Mouse (Mus musculus): ENCODE data around the gene Olfr229. TPM values are rescaled to one million over a fixed set of nuclear protein-coding genes. Genes with fewer than 3 reads are reported as not detected.
"Not testable (repeated sequence)": the region's sequence is repeated elsewhere in the genome, so short reads cannot be mapped to it uniquely, and the experiment has no call there.

The Olfr229 gene
- polyA plus RNA-seq (2017; shearing (Covaris generic)) = not detected

- no peak for ATAC-seq
These were observed at the start of gene Olfr229 for GRCm38 (mm10) chr9:39907036-39907435. TSS of gene Olfr229 (plus strand) at chr9:39907336.

GRCm38 (mm10) chr9:39866122-39866521, 41.0 kb upstream of the Olfr229 start, which contains the start of gene Olfr972:
TSS of gene Olfr972 (plus strand) at chr9:39866422.
- ATAC-seq = no peak

DNA sequence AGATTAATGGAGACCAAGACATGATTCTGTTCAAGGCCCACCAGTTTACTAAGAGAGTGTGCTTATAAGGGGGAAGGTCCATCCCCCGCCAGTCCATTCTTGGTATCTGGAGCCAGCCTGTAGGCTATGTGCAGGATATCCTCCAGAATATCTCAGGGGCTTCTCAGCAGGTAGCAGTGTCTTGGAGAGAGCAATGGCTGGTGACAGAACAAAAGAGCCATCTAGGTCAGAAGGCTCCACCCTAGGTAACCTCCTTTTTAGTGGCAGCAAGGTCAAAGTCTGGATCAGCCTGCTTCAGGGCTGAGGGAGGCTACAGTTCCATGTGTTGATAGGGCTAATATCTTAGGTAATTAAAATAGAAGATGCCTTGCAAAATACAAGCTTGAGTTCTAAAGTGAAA, 35.1 kb upstream of the Olfr229 start:
- ATAC-seq = not testable (repeated sequence)

DNA sequence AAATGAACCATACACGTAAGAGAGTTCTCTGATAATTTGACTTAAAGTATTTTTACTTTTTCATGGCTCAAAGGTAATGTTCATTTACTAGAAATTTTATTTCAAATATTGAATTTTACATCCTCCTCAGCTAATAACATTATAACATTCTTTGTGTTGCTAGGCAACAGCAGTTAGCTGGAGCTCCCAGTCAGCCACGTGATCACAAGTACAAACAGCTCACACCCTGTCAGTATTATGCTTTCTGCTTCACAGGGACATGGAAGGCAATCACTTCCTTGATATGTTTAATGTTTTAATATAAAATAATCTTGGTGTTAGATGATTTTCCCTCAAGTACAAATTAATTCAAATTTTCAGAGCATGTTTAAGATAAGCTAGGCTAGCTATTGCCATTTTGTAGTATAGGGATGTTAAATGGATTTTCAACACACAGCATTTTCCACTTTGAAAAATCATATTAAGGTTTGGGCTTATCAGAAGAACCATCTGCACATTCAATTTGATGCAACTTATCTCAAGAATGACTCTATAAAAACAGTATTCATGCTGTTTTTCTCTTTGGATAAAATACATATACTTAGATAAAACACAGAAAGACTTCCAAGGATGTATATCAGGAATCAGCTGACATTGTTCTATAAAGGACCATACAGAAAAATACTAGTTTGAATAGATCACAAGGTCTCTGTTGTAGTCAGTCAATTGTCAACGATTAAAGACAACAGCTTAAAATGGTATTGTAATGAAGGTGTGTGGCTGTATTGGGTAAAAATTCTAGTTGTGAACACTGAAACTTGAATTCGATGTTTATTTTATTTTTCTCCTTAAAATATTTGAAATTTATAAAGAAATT, 29.4 kb upstream of the Olfr229 start:
- not testable (repeated sequence) for ATAC-seq

GRCm38 (mm10) chr9:39905106-39905505, 2.0 kb upstream of the Olfr229 start:
- no peak for ATAC-seq

GRCm38 (mm10) chr9:39909939-39910338, 2.8 kb downstream of the Olfr229 start:
- ATAC-seq = no peak

DNA sequence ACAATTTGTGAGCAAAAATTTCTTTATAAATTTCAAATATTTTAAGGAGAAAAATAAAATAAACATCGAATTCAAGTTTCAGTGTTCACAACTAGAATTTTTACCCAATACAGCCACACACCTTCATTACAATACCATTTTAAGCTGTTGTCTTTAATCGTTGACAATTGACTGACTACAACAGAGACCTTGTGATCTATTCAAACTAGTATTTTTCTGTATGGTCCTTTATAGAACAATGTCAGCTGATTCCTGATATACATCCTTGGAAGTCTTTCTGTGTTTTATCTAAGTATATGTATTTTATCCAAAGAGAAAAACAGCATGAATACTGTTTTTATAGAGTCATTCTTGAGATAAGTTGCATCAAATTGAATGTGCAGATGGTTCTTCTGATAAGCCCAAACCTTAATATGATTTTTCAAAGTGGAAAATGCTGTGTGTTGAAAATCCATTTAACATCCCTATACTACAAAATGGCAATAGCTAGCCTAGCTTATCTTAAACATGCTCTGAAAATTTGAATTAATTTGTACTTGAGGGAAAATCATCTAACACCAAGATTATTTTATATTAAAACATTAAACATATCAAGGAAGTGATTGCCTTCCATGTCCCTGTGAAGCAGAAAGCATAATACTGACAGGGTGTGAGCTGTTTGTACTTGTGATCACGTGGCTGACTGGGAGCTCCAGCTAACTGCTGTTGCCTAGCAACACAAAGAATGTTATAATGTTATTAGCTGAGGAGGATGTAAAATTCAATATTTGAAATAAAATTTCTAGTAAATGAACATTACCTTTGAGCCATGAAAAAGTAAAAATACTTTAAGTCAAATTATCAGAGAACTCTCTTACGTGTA, 21.1 kb downstream of the Olfr229 start:
- not testable (repeated sequence) for ATAC-seq

DNA sequence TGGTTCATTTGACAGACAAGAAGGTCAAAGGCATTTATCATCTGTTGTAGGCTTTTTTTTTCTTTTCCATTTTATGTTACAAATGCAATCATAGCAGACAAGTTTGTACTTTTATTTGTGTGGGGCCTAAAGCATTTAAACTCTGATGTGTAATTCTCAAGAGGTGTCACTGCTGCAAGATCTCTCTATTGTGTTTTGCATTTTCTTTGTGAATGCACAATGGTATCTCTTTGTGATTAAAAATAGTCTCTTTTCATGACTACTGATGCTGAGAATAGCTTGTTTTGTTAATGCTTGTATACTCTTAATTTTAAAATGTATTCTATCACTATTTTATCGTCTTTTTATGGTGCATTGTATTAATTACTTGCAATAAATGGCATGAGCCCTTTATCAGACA, 21.7 kb downstream of the Olfr229 start:
- not testable (repeated sequence) for ATAC-seq

- ATAC-seq = no peak
These were observed 30.1 kb downstream of the Olfr229 start, which contains the start of gene Olfr974 for GRCm38 (mm10) chr9:39937201-39937600. TSS of gene Olfr974 (plus strand) at chr9:39937501.

- ATAC-seq = no peak
These were observed 44.8 kb downstream of the Olfr229 start, which contains the start of gene Olfr975 for GRCm38 (mm10) chr9:39951946-39952345. TSS of gene Olfr975 (minus strand) at chr9:39952046.

GRCm38 (mm10) chr9:39961033-39961432, 53.9 kb downstream of the Olfr229 start, which contains the start of gene Olfr976:
TSS of gene Olfr976 (minus strand) at chr9:39961133.
- ATAC-seq = not testable (repeated sequence)

Other genes starting within 250 kb of the Olfr229 start
- gene Olfr963, start 240.1 kb upstream of the Olfr229 start, polyA plus RNA-seq (2017; shearing (Covaris generic)) = not detected
- under 1 TPM in 1 of 2 experiments, not detected in 1; 0.44 TPM for gene Olfr149, start 200.2 kb upstream of the Olfr229 start, polyA plus RNA-seq (2017; shearing (Covaris generic))
- gene Olfr965, start 196.0 kb upstream of the Olfr229 start, polyA plus RNA-seq (2017; shearing (Covaris generic)) = not detected
- not detected for gene Olfr150, start 176.4 kb upstream of the Olfr229 start, polyA plus RNA-seq (2017; shearing (Covaris generic))
- not detected for gene Olfr967, start 161.1 kb upstream of the Olfr229 start, polyA plus RNA-seq (2017; shearing (Covaris generic))
- gene Olfr968, start 124.1 kb upstream of the Olfr229 start, polyA plus RNA-seq (2017; shearing (Covaris generic)) = not detected
- not detected for gene Olfr969, start 116.4 kb upstream of the Olfr229 start, polyA plus RNA-seq (2017; shearing (Covaris generic))
- not detected for gene Olfr970, start 98.5 kb upstream of the Olfr229 start, polyA plus RNA-seq (2017; shearing (Covaris generic))
- gene Olfr971, start 70.5 kb upstream of the Olfr229 start, polyA plus RNA-seq (2017; shearing (Covaris generic)) = not detected
- gene Olfr972, start 40.9 kb upstream of the Olfr229 start, polyA plus RNA-seq (2017; shearing (Covaris generic)) = not detected
- gene Olfr974, start 30.2 kb downstream of the Olfr229 start, polyA plus RNA-seq (2017; shearing (Covaris generic)) = under 1 TPM in 1 of 2 experiments, not detected in 1; 0.24 TPM
- not detected for gene Olfr975, start 44.7 kb downstream of the Olfr229 start, polyA plus RNA-seq (2017; shearing (Covaris generic))
- not detected for gene Olfr976, start 53.8 kb downstream of the Olfr229 start, polyA plus RNA-seq (2017; shearing (Covaris generic))
- not detected for gene Olfr978, start 84.8 kb downstream of the Olfr229 start, polyA plus RNA-seq (2017; shearing (Covaris generic))
- gene Olfr979, start 96.1 kb downstream of the Olfr229 start, polyA plus RNA-seq (2017; shearing (Covaris generic)) = not detected
- not detected for gene Olfr980, start 102.2 kb downstream of the Olfr229 start, polyA plus RNA-seq (2017; shearing (Covaris generic))
- gene Olfr981, start 114.1 kb downstream of the Olfr229 start, polyA plus RNA-seq (2017; shearing (Covaris generic)) = not detected
- not detected for gene Olfr982, start 166.5 kb downstream of the Olfr229 start, polyA plus RNA-seq (2017; shearing (Covaris generic))
- gene Olfr983, start 186.3 kb downstream of the Olfr229 start, polyA plus RNA-seq (2017; shearing (Covaris generic)) = not detected
- gene Olfr984, start 206.9 kb downstream of the Olfr229 start, polyA plus RNA-seq (2017; shearing (Covaris generic)) = under 1 TPM in 1 of 2 experiments, not detected in 1; 0.08 TPM
- gene Olfr985, start 222.8 kb downstream of the Olfr229 start, polyA plus RNA-seq (2017; shearing (Covaris generic)) = not detected
- gene Tmem225, start 240.8 kb downstream of the Olfr229 start, polyA plus RNA-seq (2017; shearing (Covaris generic)) = not detected